Mouse (Mus musculus) forebrain, embryonic 12.5 days (tissue): Measurements from ENCODE around the gene Spr. TPM values are rescaled to one million over a fixed set of nuclear protein-coding genes. Genes with fewer than 3 reads are reported as not detected.

Source experiments
- ATAC-seq: fragments of 200-750 bp; cut with Nextera tagmentation; 2 replicates; pipeline ENCODE4 v1.8.0; 2017; ENCODE audit warnings: moderate TSS enrichment; ENCODE audit not compliant: low FRiP score
- H3K27ac ChIP-seq: fragments of 300-500 bp; sonication (generic); 2 replicates; pipeline ENCODE4 v1.5.1; 2016; ENCODE audit warnings: mild to moderate bottlenecking
- H3K27me3 ChIP-seq: fragments of 300-500 bp; sonication (generic); 2 replicates; pipeline ENCODE4 v1.6.1; 2016; ENCODE audit warnings: mild to moderate bottlenecking
- H3K36me3 ChIP-seq: fragments of 300-500 bp; sonication (generic); replicated peaks from 2 replicates; pipeline ENCODE4 v1.6.1; 2016; ENCODE audit warnings: mild to moderate bottlenecking
- H3K4me1 ChIP-seq: fragments of 300-500 bp; sonication (generic); 2 replicates; pipeline ENCODE4 v1.6.1; 2016
- H3K4me2 ChIP-seq: fragments of 300-500 bp; sonication (generic); 2 replicates; pipeline ENCODE4 v1.6.1; 2016; ENCODE audit warnings: mild to moderate bottlenecking, moderate library complexity
- H3K4me3 ChIP-seq: fragments of 300-500 bp; sonication (generic); replicated peaks from 2 replicates; pipeline ENCODE4 v1.5.1; 2016; ENCODE audit warnings: mild to moderate bottlenecking
- H3K9ac ChIP-seq: fragments of 300-500 bp; sonication (generic); 2 replicates; pipeline ENCODE4 v1.6.1; 2016; ENCODE audit warnings: mild to moderate bottlenecking
- H3K9me3 ChIP-seq: fragments of 300-500 bp; sonication (generic); 2 replicates; pipeline ENCODE4 v1.6.1; 2016
- WGBS: fragments of 180-500 bp; shearing (Covaris S2); methylation state at CpG from one replicate; pipeline ENCODE4 v1.1.7; 2016; 5-methylcytosine and 5-hydroxymethylcytosine counted together
- polyA plus RNA-seq: library from polyadenylated mRNA; unstranded; fragments of >200 nt; fragmentation: Nextera tagmentation; extraction: Ambion mirVana; gene quantifications from 2 replicates; pipeline ENCODE4 v1.2.1, GENCODE M21; 2016

Gene Spr
- polyA plus RNA-seq, 1 experiment from 2014 or later = 31.7 TPM

DNA sequence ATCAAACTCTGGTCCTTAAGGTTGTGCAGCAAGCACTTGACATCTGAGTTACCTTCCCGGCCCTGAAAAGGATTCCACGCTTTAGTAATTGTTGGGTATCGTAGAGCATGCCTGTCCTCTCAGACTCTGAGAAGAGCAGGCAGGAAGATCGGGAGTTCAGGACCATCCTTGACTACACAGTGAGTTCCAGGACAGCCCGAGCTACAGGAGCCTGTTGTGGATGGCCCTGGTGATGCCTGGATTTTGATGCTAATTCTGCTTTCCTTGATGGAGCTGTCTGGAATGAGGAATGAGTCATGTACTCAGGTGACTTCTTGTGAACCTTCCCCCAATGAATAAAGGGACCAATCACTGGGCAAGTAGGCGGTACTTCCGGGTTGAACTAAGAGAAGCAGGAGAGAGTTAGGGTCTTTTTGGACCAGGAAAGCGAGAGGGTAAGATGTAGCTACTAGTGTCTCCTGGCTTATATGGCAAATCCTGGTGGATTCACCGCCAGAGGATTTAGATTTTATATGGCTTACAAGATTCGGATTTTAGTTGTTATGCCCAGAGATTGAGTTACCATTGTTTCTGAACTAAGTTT lies 32.4 kb downstream of the Spr start:
- Histone ChIP-seq H3K27me3 (no peaks in the 10 kb centered on the region), H3K4me3 (no peak overlapping the region), H3K9me3 (no peaks in the 10 kb centered on the region), H3K9ac (no peak overlapping the region), H3K36me3 (no peaks in the 10 kb centered on the region), H3K27ac (no peak overlapping the region), H3K4me1 (no peaks in the 10 kb centered on the region), H3K4me2 (no peak overlapping the region)
- WGBS = 89% methylated on average over 10 of the region's 10 CpGs
- ATAC-seq = no peak

DNA sequence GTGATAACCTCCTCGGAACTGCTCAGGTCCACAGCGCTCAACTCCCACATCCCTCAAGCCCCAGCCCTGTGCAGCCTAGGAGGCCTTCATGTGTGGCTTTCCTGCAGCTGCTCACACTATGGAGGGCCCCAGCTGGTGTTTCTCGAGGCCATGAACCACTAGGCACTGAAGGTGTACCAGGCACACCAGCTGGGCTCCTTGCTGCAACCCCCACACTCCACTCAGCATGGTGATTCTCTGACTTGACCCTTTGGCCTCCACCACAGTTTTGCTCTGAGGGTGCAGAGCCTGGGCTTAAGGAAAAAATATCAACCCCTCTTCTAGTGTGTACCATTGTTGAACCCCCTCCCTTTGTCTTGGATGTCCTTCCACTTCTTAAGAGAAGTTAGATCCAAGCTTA lies 34.2 kb downstream of the Spr start:
- H3K36me3 ChIP-seq = no peaks in the 10 kb centered on the region
- H3K4me1 ChIP-seq = no peaks in the 10 kb centered on the region
- no peak overlapping the region for H3K9ac ChIP-seq
- no peak overlapping the region for H3K27ac ChIP-seq
- 91% methylated on average over 3 of the region's 3 CpGs for WGBS
- no peak for ATAC-seq
- H3K27me3 ChIP-seq = no peaks in the 10 kb centered on the region
- H3K4me3 ChIP-seq = no peak overlapping the region
- H3K9me3 ChIP-seq = no peaks in the 10 kb centered on the region
- no peak overlapping the region for H3K4me2 ChIP-seq

DNA sequence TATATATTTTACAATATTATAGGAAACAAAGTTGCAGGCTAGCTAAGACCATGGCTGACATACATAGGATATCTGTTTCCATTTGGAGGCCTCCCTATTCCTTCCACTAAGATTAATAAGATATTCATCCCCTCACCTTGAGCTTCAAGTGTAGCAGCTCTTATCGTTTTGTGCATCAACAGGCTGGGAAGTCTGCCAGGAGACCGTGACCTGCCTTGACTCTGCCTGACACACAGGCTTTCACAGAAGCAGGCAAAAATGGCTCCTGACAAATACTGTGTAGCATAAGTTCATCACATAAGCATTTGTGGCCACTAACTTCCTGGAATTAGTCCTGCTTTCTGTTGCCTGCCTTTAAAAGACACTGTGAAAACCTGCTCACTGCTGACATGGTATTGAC lies 41.1 kb downstream of the Spr start:
- Histone ChIP-seq H3K4me2 (no peak overlapping the region), H3K27ac (no peak overlapping the region), H3K4me3 (no peak overlapping the region), H3K36me3 (no peaks in the 10 kb centered on the region), H3K9ac (no peak overlapping the region), H3K9me3 (no peaks in the 10 kb centered on the region), H3K4me1 (no peaks in the 10 kb centered on the region), H3K27me3 (no peaks in the 10 kb centered on the region)
- ATAC-seq = no peak
- 86% methylated on average over 2 of the region's 2 CpGs for WGBS

DNA sequence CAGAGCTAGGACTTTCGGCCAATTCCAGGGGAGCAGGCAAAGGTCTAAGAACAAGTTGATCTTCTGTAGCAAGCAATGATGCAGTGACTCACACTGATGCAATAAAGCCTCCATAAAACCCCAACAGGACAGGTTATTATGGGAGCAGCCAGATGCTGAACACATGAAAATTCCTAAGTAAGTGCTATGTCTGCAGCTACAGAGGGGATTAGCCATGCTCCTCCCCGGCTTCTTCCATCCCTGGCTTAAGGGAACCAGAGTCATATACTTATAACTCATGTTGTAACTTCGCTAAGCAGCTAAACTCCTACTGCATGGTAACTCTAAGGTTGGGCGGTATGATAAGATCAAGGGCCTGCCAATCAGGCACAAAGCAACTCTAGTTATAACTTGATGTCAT lies 50.1 kb downstream of the Spr start:
- Histone ChIP-seq H3K4me2 (no peak overlapping the region), H3K4me3 (no peak overlapping the region), H3K27ac (no peak overlapping the region), H3K36me3 (no peaks in the 10 kb centered on the region), H3K27me3 (no peaks in the 10 kb centered on the region), H3K9ac (no peak overlapping the region), H3K9me3 (no peaks in the 10 kb centered on the region), H3K4me1 (no peaks in the 10 kb centered on the region)
- no peak for ATAC-seq
- 81% methylated on average over 4 of the region's 4 CpGs for WGBS

DNA sequence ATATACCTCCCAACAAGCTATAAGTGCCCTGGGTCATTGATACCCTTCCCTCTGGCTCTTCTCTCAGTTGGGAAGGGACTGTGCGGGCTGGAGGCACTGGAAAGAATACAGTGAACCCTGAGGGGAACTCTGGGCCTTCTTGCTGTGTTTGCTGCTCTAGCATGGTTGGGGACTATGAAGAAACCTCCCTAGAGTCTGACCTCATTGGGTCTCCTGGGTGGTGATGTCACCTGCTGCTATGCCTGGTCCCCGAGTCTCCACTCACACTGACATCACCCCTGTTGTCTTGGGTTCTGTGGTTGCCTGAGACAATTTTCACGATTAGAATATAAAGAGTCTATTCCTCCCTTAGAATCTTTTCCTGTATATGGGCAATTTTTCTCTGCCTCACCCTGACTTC lies 50.9 kb downstream of the Spr start:
- Histone ChIP-seq H3K4me2 (no peak overlapping the region), H3K9ac (no peak overlapping the region), H3K4me1 (no peaks in the 10 kb centered on the region), H3K4me3 (no peak overlapping the region), H3K9me3 (no peaks in the 10 kb centered on the region), H3K36me3 (no peaks in the 10 kb centered on the region), H3K27me3 (no peaks in the 10 kb centered on the region), H3K27ac (no peak overlapping the region)
- ATAC-seq = no peak
- 78% methylated on average over 3 of the region's 3 CpGs for WGBS

Other genes starting within 250 kb of the Spr start
- gene Exoc6b, start 68.3 kb downstream of the Spr start, polyA plus RNA-seq = 43.7 and 44.8 TPM in 2 replicates
- 71.6 and 89.0 TPM in 2 replicates for gene Emx1, start 49.7 kb upstream of the Spr start, polyA plus RNA-seq
- 16.8 and 17.2 TPM in 2 replicates for gene Sfxn5, start 195.7 kb upstream of the Spr start, polyA plus RNA-seq
- 6.8 and 8.2 TPM in 2 replicates for gene Rab11fip5, start 236.9 kb upstream of the Spr start, polyA plus RNA-seq